Mouse (Mus musculus) cerebral cortex, adult 2 months (tissue): ENCODE data around the gene Rab6b.

Experiments
- WGBS: fragments of 180-500 bp; shearing (Covaris S2); methylation state at CpG from one replicate; pipeline ENCODE4 v1.1.7; 2018; 5-methylcytosine and 5-hydroxymethylcytosine counted together

Gene Rab6b

DNA sequence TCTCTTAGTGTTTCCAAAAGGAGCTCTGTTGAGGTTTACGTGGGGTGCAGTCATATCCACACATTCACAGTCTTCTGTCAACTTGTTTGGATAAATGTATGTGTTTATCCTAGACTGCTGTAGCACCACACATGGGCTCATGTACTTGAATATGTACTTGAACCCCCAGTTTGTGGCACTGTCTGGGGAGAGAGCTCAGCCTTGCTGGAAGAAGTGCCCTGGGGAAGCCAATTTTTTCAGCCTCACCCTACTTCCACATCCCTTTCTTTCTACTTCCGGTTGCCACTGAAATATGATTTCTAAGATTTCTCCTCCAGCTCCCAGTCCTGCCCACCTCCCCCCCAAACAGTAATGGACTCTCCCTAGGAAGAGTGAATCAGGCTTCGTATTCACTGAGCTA is 17.9 kb upstream of the Rab6b start:
- WGBS: 53% methylated on average over 3 of the region's 3 CpGs

DNA sequence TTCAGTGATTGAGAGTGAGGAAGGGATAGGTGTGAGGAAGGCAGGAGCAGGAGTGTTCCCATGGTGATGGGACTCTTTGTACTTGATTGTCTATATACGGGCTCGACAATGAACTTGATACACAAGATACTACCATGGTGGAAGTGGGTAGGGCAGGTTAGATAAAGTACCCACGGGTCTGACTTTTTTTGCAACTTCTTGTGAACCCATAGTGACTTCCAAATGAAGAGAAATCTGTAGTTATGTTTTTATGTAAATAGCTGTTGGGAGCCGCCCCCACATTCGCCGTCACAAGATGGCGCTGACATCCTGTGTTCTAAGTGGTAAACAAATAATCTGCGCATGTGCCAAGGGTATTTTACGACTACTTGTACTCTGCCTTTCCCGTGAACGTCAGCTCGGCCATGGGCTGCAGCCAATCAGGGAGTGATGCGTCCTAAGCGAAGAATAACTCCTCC is 3.2 kb upstream of the Rab6b start:
- 36% methylated on average over 10 of the region's 14 CpGs for WGBS

DNA sequence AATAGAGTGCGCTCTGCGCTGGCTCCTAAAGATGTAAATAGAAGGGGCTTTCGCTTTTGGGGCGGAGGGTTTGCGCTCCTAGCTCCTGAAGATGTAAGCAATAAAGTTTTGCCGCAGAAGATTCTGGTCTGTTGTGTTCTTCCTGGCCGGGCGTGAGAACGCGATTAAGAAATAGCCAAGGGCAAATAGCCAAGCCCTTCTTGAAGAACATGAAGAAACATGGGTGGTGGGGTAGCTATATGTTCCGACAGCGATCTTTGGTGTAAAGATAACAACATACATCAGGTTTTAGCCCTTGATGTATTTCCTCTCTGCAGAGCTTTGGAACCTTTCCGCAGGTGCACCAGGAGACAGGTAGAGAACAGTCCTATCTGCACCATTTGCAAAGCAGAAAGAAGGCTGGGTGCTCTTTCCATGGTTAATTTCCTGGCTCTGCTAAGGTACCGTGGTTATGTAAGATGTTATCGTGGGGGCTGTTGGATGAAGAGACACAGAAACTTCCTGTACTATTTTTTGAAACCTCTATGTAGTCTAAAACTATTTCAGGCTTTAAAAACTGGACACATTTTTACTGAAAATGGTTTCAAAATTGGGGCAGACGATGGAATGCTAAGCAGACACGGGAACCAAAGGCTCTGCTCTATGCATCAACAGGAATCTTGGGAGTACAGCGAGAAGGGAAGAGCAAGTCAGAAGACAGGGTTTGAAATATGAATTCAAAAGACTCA is 2.5 kb upstream of the Rab6b start:
- 19% methylated on average over 18 of the region's 18 CpGs for WGBS

DNA sequence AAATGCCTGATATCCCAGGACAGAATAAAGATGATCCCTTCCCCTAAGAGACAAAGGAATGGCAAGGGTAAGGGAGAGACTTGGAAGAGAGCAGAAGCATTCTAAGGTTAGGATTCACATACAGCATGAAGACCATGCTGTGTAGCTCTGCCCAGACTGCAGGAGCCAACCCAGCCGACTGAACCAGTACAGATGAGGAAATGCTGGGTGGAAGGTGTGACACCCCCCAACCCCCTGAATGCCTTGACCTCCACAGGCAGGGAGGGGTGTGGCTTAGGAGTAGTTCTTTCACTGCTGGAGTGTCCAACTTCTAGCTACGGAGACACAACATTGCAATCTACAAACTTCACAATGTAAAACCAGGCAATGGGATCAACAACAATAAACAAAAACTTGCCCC is 1.7 kb upstream of the Rab6b start:
- WGBS: 28% methylated on average over 2 of the region's 2 CpGs

DNA sequence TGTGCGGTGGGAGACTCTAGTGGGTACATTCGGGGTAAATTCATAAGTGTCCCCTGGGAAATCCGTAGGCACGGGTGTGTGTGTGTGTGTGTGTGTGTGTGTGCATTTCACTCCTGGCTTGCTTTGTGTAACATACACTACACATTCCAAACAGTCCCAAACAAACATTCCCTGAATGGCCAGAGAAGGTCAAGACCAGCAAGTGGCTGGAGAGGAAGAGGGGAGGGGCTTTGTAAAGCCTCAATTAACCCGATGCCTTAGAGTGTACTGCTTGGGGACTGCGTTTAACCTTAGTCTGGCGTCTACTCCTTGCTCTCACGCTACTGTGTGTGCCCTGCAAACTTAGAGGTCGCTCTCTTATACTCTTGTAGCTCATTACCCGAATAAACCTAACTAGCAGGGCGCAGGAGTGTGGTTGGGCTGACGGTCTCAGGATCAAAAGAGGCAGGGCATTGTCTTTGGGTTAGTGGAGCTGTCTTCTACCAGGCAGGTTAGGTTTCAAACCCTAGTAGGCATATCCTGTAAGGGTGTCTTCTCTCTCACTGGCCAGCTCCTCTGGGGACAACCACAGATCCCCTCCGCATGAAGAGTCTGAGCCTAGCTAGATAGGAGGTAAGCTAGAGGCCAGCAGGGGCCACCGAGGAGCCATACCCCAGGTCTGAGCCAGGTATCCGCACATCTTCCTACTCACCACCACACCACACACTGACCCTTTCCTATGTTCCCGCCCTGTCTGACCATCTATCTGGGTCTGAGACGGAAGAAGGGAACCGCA is 673 bp upstream of the Rab6b start:
- WGBS: 15% methylated on average over 18 of the region's 18 CpGs

DNA sequence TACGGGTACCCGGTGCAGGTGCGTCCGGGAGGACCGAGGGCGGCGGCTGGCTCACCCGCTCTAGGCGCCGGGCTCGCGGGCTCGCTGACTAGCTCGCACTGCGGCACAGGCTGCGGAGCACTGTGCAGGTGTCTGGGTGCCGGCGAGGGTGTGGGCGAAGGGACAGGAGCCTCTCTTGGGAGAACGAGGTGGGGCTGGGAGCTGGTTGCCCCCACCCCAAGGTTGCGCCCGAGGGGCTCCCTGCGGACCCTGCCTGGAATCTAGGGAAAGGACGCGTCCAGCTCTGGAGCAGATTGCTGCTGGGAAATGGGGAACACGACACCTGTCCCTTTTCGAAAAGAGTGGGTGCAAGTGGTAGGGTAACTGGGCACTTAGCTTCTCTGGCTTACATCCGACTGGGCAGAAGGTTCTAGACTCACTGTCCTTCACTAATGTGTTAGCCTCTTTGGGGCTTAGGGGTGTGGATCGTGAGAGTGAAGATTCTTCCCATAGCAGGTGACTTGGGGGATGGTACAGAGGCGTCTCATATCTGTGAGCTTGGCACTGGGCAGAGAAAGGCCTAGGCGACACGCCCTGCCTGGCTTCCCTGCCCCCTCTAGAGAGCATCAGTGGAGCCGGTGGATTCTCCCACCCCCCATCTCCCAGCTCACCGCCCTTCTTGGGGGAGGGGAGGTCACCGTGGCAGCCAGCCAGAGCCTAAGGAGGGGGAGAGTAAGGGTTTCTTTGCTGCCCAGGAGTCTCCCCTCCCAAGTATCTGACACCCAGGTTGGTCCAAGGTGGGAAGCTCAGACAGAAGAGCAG is 1.1 kb downstream of the Rab6b start:
- 3% methylated on average over 35 of the region's 35 CpGs for WGBS

DNA sequence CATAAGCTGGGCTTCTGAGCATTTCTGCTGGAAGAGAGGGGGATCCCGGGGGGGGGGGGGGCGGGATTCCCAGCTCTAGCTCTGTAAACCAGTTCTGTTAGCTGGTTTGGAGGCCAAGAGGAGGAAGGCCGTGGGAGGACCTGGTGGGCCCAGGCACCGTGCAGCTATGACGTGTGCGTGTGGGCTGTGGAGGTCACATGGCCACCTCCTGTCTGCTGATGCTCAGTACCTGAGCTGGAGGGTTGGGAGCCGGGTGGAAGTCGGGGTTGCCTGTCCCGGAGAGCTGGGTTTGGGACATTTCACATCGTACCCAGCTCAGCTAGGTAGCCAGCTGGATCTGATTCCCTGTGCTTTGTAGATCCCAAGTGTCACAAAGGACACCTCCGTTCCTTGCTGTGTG is 1.8 kb downstream of the Rab6b start:
- 19% methylated on average over 11 of the region's 11 CpGs for WGBS

DNA sequence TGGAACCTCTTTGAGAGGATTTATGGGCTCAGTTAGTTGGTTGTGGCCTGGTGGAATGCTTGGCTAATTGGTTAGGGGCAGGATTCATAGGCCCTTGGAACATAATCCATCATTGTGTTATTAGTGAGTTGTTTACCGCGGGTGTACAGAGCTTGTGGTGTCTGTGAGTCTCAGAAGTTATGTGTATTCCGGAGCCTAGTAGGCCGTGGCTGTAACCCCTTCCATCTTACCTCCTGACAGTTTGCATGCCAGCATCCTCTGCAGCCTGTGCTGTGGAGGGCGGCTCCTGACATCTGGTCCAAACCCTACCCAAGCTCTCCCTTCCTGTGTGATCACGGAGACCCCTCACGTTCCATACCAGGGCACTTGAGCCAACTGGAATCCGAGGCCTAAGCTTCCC is 2.7 kb downstream of the Rab6b start:
- 56% methylated on average over 8 of the region's 8 CpGs for WGBS

DNA sequence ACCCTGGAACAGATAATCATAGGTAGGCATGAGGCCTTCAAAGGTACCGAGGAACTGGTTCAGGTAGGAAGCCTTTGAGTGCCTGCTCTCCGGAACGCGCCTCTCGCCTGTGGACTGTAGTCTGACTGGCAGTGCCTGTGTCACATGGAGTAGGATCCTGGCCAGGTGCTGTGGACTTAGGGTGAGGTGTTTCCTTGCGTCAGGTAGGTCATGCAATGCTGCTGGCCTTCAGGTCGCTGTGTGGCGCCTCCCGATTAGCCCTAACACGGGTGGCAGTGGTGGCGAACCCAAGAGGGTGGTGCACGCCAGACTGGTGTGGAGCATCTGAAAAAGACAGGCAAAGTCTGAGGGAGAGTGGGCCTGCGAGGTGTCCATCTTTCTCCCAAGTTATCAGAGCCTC is 3.3 kb downstream of the Rab6b start:
- 71% methylated on average over 13 of the region's 13 CpGs for WGBS

DNA sequence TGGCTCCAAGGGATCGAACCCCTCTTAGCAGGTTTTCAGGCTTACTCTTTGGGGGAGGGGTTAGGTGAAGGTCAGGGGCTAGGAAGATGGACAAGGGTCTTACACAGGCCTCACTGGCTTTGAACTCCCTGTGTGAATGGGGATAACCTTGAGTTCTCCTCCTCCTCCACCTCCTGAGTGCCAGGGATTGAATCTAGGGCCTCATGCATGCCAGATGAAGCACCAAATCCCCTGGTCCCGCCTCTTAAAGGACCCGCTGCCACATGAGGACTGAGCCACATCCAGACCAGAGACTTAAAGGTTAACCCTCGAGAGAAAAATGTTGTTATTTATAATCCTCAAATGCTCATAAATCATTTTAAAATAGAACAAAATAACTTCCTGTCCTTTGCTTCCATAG is 5.4 kb downstream of the Rab6b start:
- 74% methylated on average over 4 of the region's 4 CpGs for WGBS

DNA sequence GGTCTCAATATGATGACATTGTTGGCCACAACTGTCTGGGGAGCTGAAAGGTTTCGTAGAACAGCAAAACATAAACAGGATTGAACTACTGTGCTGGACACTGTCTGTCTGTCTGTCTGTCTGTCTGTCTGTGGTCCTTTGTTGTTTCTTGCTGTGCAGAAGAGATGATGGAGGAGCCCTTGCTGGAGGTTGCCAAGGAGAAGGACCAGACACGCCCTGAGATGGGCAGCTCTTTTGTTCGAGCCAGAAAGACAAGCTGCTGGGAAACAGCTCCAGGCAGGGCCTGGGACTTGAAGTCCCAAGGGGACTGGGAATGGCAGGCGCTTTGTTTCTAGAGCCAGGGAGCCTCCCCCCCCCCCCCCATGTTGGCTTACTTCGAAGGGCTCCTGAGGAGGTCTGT is 5.9 kb downstream of the Rab6b start:
- WGBS: 42% methylated on average over 5 of the region's 5 CpGs

DNA sequence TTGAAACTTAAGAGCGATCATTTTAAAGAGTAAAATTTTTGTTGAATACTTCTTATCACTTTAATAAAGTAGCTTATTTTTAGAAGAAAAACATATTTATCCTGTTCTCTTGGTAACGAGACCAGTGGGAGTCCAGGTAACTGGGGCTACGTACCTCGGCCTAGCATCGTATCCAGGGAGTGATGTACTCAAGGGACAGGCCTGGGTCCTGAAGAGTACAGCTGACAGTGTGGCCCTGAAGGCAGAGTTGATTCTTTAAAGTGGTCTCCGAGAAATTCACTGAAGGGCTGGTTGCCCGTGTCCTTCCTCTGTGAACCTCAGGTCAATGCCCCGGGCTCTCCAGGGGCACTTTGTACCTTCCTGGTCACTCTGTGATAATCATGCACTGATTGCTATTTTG is 6.4 kb downstream of the Rab6b start:
- 82% methylated on average over 8 of the region's 8 CpGs for WGBS

DNA sequence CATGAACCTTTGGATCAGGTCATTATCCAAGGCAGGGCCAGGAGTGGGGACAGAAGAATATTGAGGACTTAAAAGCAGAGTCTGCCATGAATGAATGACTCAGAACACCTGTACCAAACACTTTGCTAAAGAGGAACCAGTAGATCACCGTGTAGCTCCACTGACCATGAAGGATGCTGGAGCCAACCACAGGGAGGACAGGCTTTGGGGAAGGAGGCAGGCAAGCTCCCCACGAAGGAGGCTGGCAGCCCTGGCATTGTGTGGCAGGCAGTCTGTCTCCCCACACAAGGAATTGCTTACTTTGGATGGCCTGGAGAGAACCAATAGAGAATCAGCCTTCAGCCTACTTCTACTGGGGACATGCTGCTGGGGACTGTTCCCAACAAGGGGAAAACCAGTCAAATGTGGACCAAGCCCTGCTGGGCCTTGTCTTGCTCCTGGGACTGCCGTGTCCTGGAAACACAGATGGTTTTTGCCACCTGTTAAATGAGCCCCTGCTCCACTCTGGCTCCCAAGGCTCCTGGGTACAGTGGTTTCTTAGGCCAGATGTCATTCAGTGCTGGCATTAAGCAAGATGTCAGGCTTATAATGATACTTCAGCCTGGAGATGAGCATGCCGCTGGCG is 7.2 kb downstream of the Rab6b start:
- WGBS: 55% methylated on average over 5 of the region's 5 CpGs

DNA sequence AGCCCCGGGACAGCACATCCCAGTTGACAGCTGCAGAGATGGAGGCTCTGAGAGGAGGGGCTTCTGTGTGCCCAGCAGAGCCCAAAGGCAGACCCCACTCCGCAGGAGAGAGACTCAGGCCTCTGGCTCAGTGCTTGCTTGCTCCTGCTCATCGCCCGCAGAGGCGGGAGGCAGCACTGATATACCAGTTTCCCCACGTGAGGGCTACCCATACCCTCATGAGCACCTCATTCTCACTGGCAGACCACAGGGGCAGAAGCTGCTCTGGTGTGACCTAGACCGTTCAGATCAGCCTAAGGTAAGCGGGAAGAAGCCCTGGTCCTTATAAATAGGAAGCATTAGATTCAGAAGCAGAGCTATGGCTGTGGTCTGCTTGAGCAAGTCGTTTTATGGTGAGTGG is 8.2 kb downstream of the Rab6b start:
- WGBS: 71% methylated on average over 9 of the region's 9 CpGs

DNA sequence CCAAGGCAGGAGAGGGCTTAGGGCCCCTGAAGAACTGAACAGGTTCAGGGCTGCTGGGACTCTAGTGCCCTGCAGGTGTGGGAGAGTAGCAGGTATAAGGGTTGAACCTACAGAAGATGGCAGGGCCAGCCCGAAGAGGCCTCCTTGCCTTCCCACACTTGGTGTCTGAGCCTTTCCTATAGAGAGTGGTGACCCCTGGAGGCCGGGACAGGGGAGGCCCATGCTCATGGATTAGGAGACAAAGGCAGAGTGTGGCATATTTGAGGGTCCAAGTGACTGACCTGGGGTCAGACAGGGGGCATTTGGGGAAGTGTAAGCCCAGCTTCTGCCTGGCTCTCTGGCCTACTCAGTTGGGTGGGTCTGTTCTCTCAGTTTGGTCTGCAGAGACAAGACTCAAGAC is 8.6 kb downstream of the Rab6b start:
- WGBS: 45% methylated on average over 2 of the region's 2 CpGs

DNA sequence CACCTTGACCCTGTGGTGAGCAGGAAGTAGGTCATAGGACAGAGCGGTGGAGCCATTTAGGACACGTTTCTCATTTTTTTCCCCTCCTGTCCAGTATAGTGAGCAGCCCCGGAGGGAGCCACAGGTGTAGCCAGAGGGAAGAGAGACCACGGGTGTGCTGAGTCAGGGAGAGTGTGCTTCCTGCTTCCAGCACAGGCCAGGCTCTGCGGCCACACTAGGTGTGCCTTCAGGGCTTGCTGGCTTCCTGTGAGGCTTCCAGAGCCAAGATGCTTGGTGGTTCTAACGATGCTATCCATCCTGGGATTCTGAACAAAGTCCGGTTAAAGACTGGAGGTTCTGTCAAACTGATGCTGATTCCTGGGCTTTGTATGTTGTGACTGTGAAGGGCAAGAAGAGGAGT is 10.0 kb downstream of the Rab6b start:
- 66% methylated on average over 7 of the region's 7 CpGs for WGBS

DNA sequence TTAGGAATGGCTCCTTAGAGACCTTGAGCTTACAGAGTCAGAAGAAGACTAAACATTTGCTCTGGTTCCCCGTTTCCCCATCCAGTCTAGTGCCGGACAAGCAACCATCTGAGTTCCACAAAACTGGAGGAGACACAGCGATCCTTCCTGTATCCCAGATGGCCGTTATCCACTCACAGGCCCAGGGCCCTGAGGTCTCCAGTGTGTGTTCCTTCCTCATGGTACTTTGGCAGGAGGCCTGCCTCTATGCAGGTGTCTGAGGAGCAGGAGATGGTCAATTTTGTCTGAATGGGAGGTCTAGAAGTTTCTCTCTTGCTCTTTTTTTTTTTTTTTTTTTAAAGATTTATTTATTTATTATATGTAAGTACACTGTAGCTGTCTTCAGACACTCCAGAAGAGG is 13.2 kb downstream of the Rab6b start:
- 91% methylated on average over 4 of the region's 4 CpGs for WGBS

DNA sequence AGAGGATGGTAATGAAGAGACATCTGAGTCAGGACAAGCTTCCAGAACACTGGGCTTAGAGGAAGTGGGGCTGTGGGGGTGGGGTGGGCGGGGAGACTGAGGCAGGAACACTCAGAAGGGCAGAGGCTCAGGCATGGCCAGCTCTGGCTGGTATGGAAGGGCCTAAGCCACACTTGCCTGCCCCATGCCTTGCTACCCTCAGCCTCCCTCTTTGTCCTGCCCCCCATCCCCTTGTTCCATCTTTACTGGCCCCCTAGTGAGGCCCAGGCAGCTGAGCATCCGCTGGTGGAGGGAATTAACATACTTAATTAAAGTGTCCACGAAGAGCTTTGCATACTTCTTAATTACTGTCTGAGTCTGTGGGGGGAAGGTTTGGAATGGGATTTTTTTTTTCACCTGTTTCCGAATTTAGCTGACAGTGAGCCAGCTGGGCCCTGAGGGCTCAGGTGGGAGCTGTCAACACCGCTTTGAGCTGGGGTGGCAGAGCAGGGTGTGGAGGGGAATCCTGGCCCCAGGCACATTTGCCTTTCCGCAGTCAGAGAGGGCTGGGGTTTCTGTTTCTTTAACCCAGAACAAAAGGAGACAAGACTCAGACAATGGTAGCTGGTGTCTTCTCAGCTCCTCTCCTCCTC is 22.0 kb downstream of the Rab6b start:
- 43% methylated on average over 6 of the region's 6 CpGs for WGBS

DNA sequence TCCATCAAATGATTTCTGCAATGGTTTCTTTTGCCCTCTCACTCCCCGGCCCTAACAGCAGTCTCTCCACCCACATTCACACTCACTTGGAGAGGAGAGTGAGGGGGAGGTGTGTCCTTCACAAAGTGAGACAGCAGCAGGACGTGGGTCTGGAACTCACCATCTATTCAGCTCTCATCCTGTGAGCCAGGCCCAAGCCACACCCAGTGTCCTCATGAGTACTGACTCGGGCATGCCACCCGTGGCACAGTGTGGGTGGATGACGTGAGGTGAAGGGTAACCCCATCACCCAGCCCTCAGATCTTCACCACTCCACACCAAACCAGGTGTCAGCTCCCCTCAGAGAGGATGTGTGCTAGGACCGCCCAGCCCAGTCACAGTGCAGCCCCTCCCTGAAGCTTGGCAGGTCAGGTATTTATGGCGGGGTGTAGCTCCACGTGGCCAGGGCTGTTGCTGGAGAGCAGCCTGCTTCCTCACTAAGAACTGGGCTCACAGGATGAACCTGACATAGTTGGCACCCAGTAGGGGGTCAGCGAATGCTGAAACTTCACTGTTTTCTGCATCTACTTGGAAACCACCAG is 23.0 kb downstream of the Rab6b start:
- WGBS: 27% methylated on average over 9 of the region's 9 CpGs

DNA sequence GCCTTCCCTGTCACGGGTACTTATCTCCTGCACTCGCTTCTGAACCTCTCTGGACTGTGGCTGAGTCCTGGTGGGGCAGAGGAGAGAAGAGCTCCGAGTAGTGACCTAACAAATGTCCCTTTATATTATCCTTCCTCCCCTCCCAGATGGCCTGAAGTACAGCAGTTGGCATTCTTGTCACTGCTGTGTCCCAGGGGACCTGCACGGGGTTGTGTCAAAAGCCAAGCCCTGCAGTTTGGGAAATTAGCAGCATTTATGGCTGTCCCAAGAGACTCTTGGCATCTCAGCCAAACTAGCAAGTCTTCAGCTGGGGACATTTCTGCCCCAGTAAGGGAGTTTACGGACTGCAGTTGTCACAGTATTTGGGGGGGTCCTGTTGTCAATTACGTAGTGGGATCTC is 27.9 kb downstream of the Rab6b start:
- WGBS: 71% methylated on average over 6 of the region's 6 CpGs

DNA sequence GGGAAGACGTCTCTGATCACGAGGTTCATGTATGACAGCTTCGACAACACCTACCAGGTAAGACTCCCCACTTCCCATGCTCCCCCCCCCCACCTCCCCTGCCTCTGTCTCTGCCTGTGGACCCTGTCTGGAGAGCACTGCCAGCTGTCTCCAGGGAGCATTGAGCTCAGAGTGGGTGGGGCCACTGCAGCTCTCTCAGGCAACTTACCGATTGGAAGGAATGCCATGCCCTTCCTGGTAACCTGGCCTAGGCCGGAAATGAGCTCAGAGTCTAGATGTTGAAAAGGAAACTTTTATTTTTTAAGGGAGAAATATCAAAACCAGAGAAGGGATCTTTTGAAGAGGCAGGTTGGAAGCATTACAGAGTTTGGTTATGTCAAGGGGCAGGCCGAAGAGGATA is 28.8 kb downstream of the Rab6b start:
- WGBS: 74% methylated on average over 6 of the region's 6 CpGs
